Mouse (Mus musculus): Measurements from ENCODE around the gene Zdhhc24.

Zdhhc24 gene

DNA sequence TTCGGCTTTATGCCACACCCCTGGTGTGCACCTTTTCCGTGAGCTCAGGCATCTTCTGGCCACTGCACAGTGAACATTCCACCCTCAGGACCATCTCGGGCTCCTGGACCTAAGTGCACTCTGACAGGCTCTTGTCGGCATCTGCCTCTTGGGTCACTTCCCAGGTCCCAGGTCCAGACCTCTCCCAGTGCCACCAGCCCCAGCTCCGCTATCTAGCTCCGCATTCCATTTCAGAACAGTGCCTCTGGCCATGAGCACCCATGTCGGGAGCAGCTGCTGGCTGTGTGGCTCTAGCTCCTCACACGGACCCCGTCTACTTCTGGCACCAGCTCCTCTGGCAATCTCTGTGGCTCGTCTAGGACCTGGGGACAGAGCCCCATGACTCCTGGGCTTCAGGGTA is 11.3 kb downstream of the Zdhhc24 start:
- Histone ChIP-seq H3K27me3 (ENCODE audit: insufficient read depth, low read length) (peaks cover 41% of the 10 kb centered on the region), H3K4me1 (replicated peaks; ENCODE audit: low read depth, low read length) (peaks cover 16% of the 10 kb centered on the region), H3K36me3 (ENCODE audit: insufficient read depth, low read length) (peaks cover 42% of the 10 kb centered on the region), H3K9me3 (ENCODE audit: low read length) (no peaks in the 10 kb centered on the region), H3K4me3 (replicated peaks; ENCODE audit: low read length) (no peak overlapping the region)
- no peak for TF ChIP-seq CTCF (conservative IDR thresholded peaks at IDR 0.05; ENCODE audit: low read length)

DNA sequence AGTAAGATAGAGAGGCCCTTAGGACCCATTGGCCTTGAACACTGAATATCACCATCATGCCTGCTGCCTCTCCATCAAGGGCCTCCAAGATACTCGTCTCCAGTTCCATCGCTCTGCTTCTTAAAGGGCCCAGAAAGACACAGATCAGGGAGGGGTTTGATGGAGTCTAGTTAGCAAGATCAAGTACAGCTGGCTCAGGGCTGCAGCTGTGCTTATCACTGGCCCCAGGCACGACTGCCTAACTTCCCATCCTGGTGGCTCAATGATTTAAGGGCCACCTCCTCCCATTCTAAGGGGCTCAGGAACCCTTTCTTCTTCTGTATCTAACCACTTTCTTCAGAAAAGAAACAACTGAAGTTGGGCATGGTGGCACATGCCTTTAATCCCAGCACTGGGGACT is 13.3 kb downstream of the Zdhhc24 start:
- Histone ChIP-seq H3K9me3 (ENCODE audit: low read length) (no peaks in the 10 kb centered on the region), H3K4me1 (replicated peaks; ENCODE audit: low read depth, low read length) (peaks cover 35% of the 10 kb centered on the region), H3K27me3 (ENCODE audit: insufficient read depth, low read length) (peaks cover 45% of the 10 kb centered on the region), H3K4me3 (replicated peaks; ENCODE audit: low read length) (no peak overlapping the region), H3K36me3 (ENCODE audit: insufficient read depth, low read length) (peaks cover 39% of the 10 kb centered on the region)
- TF ChIP-seq NANOG (IDR thresholded peaks at IDR 0.05; ENCODE audit: borderline replicate concordance, low read length), result no peak
- TF ChIP-seq POU5F1 (IDR thresholded peaks at IDR 0.05; ENCODE audit: borderline replicate concordance, low read length), result no peak
- no peak for TF ChIP-seq CTCF (conservative IDR thresholded peaks at IDR 0.05; ENCODE audit: low read length)

DNA sequence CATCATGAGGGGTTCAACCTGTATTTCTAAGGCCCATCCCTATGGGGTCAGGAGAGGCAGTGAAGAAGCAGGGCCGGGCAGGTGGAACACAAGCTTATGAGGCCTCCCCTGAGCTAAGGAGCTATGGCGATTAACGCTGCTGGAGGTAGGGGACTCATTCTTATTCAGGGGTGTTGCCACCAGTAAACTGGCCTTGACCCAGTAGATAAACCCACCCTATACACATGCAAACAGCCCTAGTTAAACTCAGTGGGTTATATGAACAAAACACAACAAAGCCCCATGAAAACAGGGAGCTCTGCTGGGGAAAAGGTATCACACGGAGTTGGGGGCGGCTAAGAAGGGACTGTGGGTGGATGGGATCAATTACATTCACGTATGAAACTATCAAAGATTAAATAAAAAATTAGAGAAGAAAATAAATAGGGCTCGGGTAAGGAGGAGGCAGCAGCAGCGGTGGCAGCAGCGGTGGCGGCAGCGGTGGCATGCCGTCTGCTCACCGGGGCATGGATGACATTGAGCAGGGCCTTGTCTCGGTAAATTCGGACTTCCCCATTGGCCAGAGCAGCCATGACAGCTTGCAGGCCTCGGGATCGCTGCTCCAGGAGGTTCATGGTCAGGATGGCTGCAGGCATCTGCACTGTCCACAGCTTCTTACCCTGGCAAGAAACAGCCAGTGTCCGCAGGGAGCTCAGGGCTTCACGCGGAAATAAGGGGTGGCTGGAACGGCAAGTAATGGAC is 18.5 kb downstream of the Zdhhc24 start:
- H3K27me3 ChIP-seq (ENCODE audit: insufficient read depth, low read length), result peaks cover 19% of the 10 kb centered on the region
- H3K36me3 ChIP-seq (ENCODE audit: insufficient read depth, low read length), result peaks cover 18% of the 10 kb centered on the region
- no peaks in the 10 kb centered on the region for H3K9me3 ChIP-seq (ENCODE audit: low read length)
- peak; percentile 97 for TF ChIP-seq POU5F1 (IDR thresholded peaks at IDR 0.05; ENCODE audit: borderline replicate concordance, low read length)
- no peak for TF ChIP-seq CTCF (conservative IDR thresholded peaks at IDR 0.05; ENCODE audit: low read length)
- TF ChIP-seq NANOG (IDR thresholded peaks at IDR 0.05; ENCODE audit: borderline replicate concordance, low read length), result peak; percentile 84
- peaks cover 56% of the 10 kb centered on the region for H3K4me1 ChIP-seq (replicated peaks; ENCODE audit: low read depth, low read length)
- H3K4me3 ChIP-seq (replicated peaks; ENCODE audit: low read length), result peak overlapping the region; percentile 66

DNA sequence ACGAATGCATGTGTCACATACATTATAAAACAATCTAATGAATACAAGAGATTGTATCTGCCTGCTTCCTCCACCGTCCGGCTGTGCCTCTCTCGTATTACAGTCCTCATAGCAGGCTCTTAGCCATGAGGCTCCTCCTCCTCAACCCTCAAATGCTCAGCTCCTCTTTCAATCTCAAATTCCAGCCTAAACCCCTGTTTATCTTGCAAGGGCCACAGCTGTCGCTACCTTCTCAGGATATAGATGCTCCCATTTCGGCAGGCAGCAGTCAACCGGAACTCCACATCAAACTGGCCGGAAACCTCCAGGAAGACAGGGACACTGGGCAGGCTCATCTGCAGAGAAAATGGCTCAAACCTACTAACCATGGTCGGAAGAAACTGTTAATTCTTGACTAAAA is 20.5 kb downstream of the Zdhhc24 start:
- Histone ChIP-seq H3K4me3 (replicated peaks; ENCODE audit: low read length) (no peak overlapping the region), H3K4me1 (replicated peaks; ENCODE audit: low read depth, low read length) (peaks cover 56% of the 10 kb centered on the region), H3K9me3 (ENCODE audit: low read length) (no peaks in the 10 kb centered on the region), H3K27me3 (ENCODE audit: insufficient read depth, low read length) (peaks cover 7% of the 10 kb centered on the region; the same call in 1 of the 2 replicates), H3K36me3 (ENCODE audit: insufficient read depth, low read length) (peaks cover 22% of the 10 kb centered on the region; the same call in 1 of the 2 replicates)
- TF ChIP-seq POU5F1 (IDR thresholded peaks at IDR 0.05; ENCODE audit: borderline replicate concordance, low read length), result no peak
- TF ChIP-seq CTCF (conservative IDR thresholded peaks at IDR 0.05; ENCODE audit: low read length), result no peak
- no peak for TF ChIP-seq NANOG (IDR thresholded peaks at IDR 0.05; ENCODE audit: borderline replicate concordance, low read length)

DNA sequence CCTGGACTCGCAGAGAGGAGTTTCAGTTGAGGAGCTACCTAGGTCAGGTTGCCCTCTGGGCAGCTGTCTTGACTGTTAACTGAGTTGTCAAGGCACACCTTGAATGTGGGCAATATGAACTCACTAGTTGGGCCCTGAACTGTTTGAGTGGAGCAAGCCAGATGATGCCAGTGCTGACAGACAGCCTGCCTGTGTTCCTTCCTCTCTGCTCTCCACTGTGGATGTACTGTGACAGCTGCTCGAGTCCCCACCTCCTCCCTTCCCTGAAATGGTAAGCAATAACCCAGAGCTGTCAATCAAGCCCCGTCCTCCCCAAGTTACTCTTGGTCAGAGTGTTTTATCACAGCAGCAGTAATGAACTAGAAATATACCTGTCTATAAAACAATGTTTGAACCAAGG is 21.4 kb downstream of the Zdhhc24 start:
- Histone ChIP-seq H3K36me3 (ENCODE audit: insufficient read depth, low read length) (peaks cover 22% of the 10 kb centered on the region; the same call in 1 of the 2 replicates), H3K4me3 (replicated peaks; ENCODE audit: low read length) (no peak overlapping the region), H3K27me3 (ENCODE audit: insufficient read depth, low read length) (peaks cover 3% of the 10 kb centered on the region; the same call in 1 of the 2 replicates), H3K4me1 (replicated peaks; ENCODE audit: low read depth, low read length) (peaks cover 46% of the 10 kb centered on the region), H3K9me3 (ENCODE audit: low read length) (no peaks in the 10 kb centered on the region)
- TF ChIP-seq NANOG (IDR thresholded peaks at IDR 0.05; ENCODE audit: borderline replicate concordance, low read length) (no peak), CTCF (conservative IDR thresholded peaks at IDR 0.05; ENCODE audit: low read length) (no peak), POU5F1 (IDR thresholded peaks at IDR 0.05; ENCODE audit: borderline replicate concordance, low read length) (no peak)

DNA sequence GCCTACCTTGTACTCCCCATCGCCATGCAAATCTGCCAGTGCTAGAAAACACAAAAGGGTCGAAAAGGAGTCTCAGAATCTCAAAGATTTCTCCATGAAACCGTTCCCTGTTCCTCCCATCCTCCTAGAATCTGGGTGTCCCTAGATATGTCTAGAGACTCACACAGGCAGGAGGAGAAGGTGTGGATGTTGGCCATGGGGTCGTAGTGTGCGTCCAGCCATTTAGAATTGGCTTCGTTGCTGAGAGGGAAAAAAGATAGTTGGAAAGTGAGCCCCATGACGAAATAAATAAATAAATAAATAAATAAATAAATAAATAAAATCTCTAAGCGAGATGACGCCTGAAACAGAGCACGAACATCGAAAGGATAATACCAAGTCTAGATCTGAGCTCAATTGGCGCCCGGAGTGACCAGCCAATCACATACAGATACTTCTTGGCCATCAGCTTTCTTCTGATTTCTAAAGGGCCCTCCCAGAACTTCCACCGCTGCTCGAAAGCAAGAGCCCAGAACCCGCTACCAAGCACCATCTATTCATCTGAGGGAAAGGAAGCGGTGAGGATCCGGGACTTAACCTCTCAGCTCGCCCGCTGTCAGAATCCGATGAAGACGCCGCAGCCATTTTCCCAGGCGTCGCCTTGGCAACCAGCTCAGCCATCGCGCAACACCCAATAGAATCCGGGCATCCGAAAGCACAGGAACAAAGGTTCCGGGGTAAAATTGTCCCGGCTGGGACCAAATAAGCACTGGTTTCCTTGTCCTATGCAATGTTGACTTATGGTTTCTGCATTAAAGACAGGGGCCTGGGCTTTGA is 27.7 kb downstream of the Zdhhc24 start, which contains the start of gene Bbs1:
Gene Bbs1, minus strand, starts transcription at position 650 of the 816 bp plus-strand sequence.
- H3K36me3 ChIP-seq (ENCODE audit: insufficient read depth, low read length), result peaks cover 56% of the 10 kb centered on the region
- peak within 1 kb of the TSS; percentile 86 for H3K4me3 ChIP-seq (replicated peaks; ENCODE audit: low read length)
- H3K4me1 ChIP-seq (replicated peaks; ENCODE audit: low read depth, low read length), result peaks cover 21% of the 10 kb centered on the region
- no peaks in the 10 kb centered on the region for H3K27me3 ChIP-seq (ENCODE audit: insufficient read depth, low read length)
- TF ChIP-seq POU5F1 (IDR thresholded peaks at IDR 0.05; ENCODE audit: borderline replicate concordance, low read length), result no peak
- TF ChIP-seq NANOG (IDR thresholded peaks at IDR 0.05; ENCODE audit: borderline replicate concordance, low read length), result no peak
- no peaks in the 10 kb centered on the region for H3K9me3 ChIP-seq (ENCODE audit: low read length)

DNA sequence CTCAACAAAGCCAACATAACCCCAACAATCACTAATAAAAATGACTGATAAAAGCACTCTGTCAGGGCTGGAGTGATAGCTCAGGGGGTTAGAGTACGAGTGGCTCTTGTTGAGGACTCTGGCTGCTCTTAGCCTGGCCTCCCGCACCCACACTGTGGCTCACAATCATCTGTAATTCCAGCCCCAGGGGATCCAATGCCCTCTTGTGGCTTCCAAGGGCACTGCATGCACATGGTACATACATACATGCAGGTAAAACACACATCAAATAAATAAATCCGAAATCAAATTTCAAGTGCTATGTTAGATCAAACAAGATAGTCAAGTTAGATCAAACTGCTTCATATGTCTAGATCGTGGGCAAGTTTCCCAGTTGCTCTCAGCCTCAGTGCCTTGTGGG is 29.6 kb downstream of the Zdhhc24 start:
- no peaks in the 10 kb centered on the region for H3K9me3 ChIP-seq (ENCODE audit: low read length)
- no peak overlapping the region for H3K4me3 ChIP-seq (replicated peaks; ENCODE audit: low read length)
- H3K27me3 ChIP-seq (ENCODE audit: insufficient read depth, low read length), result no peaks in the 10 kb centered on the region
- TF ChIP-seq CTCF (conservative IDR thresholded peaks at IDR 0.05; ENCODE audit: low read length), result peak; percentile 97
- no peak for TF ChIP-seq NANOG (IDR thresholded peaks at IDR 0.05; ENCODE audit: borderline replicate concordance, low read length)
- H3K36me3 ChIP-seq (ENCODE audit: insufficient read depth, low read length), result peaks cover 67% of the 10 kb centered on the region
- H3K4me1 ChIP-seq (replicated peaks; ENCODE audit: low read depth, low read length), result peaks cover 21% of the 10 kb centered on the region

DNA sequence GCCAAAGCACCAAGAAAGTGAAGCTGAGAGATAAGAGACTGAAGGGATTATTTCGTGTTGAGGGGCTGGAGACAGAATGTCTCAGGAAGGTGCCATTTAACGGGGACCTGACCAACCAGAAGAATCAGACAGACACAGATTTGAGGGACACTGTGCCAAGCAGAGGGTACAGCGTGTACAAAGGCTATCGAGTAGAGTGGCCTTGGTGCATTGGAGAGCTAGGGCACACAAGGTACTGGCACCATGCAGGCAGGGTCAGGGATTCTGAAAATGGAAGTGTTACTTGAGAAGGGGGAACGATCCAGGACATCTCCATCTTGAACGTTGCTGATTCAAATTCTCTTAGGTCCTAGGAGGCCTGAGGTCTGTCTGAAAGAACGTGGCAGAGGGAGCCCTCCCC is 30.9 kb downstream of the Zdhhc24 start:
- H3K27me3 ChIP-seq (ENCODE audit: insufficient read depth, low read length), result no peaks in the 10 kb centered on the region

More for the DNA sequence above, 30.9 kb downstream of the Zdhhc24 start:
- Histone ChIP-seq H3K4me1 (replicated peaks; ENCODE audit: low read depth, low read length) (peaks cover 29% of the 10 kb centered on the region), H3K9me3 (ENCODE audit: low read length) (no peaks in the 10 kb centered on the region), H3K4me3 (replicated peaks; ENCODE audit: low read length) (no peak overlapping the region), H3K36me3 (ENCODE audit: insufficient read depth, low read length) (peaks cover 74% of the 10 kb centered on the region)
- TF ChIP-seq POU5F1 (IDR thresholded peaks at IDR 0.05; ENCODE audit: borderline replicate concordance, low read length), result no peak
- no peak for TF ChIP-seq NANOG (IDR thresholded peaks at IDR 0.05; ENCODE audit: borderline replicate concordance, low read length)
- no peak for TF ChIP-seq CTCF (conservative IDR thresholded peaks at IDR 0.05; ENCODE audit: low read length)
